Mouse (Mus musculus): ENCODE results near the gene Tectb.
A peak's percentile ranks its signal among the peaks of the same experiment; 100 is the strongest.

Tectb gene

DNA sequence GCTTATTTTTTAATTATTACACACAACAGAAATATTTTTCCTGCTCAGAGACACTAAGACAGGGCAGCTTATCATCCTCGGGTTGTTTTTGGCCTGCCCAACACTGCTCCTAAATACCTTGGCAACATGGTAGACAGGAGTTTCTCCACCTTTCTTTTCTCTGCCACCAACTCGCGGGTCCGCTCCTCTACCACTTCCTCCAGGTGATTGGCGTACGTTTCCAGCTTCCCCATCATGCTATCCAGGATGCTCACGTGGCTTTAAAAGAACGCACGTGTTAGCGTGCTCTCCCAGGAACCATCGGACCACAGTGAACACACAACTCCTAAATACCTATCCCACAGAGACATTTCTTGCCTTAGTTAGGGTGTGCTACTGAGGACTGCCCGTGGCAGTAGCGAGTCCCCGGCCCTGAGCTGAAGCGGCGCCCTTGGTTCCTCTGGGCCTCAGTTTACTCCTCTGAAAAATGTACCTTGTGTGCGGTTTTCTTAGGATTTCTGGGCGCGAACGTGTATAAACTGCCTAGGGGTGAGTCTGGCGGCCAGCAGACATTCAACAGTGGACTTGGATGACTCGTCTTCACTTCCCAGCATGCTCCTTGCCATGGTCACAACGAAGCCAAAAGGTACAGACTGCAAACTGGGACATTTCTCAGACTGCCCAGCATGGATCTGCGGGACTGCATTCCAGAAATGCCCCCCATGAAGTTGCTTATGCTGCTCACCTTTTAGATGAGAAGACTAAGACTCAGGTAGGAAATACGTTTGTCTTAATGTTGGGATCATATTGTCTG, 27.4 kb downstream of the Tectb start:
- DNase-seq (ENCODE audit: low spot score), result no peak

DNA sequence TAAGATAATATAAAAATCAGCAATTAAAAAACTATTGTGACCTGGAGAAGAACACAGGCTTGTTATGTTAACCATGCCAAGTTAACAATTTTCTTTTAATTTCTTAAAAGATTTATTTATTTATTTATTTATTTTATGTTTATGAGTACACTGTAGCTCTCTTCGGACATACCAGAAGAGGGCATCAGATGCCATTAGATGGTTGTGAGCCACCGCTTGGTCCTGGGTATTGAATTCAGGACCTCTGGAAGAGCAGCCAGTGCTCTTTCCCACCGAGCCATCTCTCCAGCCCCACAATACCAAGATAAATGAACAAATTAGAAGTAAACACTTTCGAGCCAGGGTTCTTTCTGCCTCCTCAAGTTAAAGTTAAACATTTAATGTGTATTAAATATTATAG, 28.1 kb downstream of the Tectb start:
- no peak for DNase-seq (ENCODE audit: low spot score)

DNA sequence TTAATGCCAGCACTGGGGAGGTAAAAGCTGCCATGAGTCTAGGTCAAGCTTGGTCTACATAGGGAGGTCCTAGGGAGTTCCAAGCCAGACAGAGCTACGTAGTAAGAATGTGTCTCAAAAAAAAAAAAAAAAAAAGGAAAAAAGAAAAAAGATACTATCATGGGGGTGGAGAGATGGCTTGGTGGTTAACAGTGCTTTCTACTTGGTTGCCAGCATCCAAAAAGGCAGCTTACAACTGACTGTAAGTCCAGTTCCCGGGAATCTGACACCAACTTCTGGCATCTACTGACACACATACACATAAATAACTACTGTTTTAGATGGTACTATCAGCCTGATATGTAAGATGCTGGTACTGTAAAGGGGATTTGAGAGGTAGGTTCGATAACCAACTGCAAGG, 28.6 kb downstream of the Tectb start:
- no peak for DNase-seq (ENCODE audit: low spot score)

DNA sequence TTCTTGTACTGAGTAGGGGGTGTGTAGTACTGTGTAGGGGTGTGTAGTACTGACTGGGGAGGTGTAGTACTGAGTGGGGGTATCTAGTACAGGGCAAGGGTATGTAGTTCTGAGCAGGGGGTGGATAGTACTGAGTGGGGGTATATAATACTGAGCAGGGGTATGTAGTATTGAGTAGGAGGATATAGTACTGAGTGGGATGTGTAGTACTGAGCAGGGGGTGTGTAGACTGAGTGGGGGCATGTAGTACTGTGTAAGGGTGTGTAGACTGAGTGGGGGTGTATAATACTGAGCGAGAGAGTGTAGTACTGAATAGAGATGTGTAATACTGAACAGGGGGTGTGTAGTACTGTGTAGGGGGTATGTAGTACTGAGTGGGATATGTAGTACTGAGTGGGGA, 31.2 kb downstream of the Tectb start:
- no peak for DNase-seq (ENCODE audit: low spot score)

DNA sequence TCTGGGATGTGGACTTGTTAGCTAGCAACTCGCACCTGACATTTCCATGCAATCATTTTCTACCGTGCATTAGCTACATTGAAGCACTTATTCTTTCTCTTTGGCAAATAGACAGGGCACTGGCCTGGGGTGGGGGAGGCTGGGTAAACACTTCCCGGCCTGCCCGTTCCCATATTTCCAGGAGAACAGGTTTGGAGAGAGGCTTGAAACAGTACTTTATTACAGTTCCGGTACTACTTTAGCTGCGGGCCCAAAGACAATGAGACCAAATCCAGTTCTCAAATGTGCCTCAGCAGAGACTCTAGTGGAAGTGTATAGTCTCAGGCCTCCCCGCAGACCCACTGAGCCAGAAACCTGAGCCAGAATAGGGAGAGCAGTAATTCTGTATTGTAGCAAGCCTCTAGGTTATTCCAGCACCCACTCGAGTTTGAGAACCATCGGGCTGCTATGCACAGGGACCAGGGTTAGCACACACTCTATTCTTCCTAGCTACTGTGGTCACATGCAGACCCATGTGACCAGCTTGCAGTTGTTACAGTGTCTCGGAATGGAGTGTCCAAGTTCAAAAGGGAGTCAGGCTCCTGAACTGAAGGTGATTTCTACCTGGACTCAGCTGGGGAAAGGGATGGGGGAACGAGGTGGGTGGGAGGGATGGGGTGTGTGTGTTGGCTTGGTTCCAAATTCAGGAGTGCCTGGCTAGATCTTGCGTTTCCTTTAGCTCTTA, 33.2 kb downstream of the Tectb start:
- DNase-seq (ENCODE audit: low spot score), result peak; percentile 63

DNA sequence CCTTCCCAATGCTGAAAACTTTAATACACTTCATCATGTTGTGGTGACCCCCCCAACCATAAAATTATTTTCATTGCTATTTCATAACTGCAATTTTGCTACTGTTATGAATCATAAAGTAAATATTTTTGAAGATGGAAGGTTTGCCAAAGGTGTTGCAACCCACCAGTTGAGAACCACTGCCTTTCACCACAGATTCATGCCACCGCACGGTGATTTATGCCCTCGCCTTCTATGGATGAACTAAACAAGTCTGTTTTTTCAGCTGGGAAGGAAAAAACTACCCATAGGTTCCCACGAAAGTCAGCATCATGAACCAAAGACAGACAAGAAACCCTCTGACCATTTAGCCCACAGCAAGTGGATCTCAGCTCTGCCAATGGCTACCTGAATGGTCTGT, 36.3 kb downstream of the Tectb start:
- peak; percentile 44 for DNase-seq (ENCODE audit: low spot score)

DNA sequence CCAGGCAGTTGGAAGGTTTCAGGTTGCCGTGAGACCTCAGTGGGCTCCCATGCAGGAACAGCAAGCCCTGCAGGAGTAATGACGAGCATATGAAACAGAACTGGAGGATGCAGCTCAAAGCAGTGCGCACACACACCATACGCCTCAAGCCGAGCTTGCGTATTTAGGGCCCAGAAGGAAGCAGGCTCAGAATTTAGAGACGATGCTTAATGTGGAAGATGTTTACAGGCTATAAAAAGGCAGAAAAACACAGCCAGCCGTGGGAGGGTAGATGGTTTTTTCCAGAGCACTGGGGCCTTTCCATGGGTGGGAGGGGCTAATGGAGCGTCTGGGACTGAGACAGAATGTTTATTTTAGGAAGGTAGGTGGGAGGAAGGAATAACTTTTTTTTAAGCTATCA, 36.8 kb downstream of the Tectb start:
- DNase-seq (ENCODE audit: low spot score), result no peak

DNA sequence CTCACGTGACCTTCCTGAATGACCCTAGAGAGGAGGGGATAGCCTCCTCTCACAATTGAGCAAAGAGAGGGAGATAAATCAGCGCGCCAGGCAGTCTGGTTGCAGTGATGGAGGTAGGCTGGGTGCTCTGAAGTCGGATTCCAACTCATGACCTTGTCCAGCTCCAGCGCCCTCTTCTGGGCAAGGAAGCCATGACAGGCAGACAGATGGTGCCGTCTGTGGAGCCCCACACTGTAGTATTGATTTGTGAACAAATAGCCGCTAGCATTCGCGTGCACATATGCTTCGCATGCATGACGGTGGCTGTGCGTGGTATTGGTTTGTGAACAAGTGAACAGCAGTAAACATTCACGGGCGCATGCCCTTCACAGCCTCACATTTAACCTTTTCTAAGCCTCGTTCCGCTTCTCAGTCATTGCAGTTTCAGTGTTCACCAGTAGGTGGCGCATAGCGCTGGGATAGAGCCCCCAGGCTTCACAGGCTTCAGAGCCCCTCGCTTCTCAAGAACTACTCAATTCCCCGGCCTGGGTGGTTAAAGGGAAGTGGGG, 37.7 kb downstream of the Tectb start:
- DNase-seq (ENCODE audit: low spot score), result peak; percentile 86

DNA sequence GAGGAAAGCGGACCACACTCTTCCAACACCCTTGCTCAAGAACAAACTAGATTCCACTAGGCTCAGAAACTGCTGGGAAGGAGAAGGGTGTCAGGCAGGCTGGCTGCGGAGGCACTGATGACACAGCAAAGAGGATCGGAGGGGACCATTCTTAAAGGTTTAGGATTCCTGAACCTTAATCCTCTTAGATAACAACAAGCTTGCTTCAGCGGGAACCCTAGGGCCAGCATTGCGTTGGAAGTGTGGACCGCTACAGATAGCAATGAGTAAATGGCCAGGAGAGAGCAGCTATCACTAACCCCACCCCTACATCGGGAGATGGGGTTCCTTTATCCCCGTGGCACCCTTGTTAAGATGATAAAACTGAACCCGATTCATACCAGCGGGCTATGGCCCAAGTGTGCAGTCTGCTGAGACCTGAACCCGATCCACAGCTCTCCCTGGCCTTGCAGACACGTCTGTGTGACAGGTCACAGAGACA, 38.2 kb downstream of the Tectb start:
- peak; percentile 11 for DNase-seq (ENCODE audit: low spot score)

DNA sequence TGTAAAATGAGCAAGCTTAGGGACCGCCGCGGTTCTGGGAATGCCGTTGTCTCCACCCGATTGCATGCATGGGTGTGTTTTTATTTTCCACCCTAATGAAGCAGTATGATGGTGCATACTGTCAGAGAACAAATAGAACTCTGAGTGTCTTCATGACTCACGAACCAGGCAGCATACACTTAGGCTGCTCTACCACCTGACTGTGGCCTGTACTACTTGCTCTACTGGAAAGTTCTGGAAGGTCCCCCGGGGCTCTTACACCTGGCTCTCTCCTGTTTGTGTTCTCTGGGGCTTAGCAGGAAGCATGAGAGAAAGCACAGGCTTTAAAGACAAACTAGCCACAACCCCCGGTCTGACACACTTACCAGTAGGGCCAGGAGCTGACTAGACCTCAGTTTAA, 38.8 kb downstream of the Tectb start:
- DNase-seq (ENCODE audit: low spot score), result peak; percentile 52

DNA sequence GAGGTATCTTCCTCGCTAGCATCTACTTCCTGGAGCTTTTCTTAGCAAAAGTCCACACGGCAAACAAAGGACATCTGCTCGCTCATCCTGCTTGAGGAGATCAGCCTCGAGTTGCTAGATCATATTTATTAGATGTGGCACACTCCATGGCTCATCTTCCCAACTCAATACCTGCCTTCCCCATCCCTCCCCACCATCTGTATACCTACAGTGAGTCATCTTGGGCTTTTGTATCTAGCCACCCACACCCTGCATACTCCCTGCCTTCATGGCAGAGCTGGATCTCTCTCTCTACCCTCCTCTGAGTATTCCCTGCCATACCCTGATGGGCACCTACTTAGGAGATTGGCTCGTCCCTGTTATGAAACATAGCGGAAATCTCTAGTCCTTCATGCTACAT, 40.7 kb downstream of the Tectb start:
- DNase-seq (ENCODE audit: low spot score), result no peak

DNA sequence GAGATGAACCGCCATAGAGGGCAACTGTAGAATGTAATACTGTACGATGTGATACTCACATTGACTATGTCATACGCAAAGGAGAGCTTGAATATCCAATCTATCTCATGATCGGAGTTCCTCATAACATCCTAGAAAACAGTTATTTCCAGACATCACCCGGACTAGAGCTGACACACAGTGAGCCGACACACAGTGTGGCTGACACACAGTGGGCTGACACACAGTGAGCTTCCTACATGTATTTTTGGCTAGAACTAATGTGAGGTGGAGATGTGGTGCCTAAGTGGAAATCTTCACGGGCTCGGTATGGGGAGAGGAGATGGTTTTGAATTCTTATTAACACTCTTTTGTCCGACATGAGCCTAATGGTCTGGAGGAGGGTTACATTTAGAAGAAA, 41.7 kb downstream of the Tectb start:
- no peak for DNase-seq (ENCODE audit: low spot score)

DNA sequence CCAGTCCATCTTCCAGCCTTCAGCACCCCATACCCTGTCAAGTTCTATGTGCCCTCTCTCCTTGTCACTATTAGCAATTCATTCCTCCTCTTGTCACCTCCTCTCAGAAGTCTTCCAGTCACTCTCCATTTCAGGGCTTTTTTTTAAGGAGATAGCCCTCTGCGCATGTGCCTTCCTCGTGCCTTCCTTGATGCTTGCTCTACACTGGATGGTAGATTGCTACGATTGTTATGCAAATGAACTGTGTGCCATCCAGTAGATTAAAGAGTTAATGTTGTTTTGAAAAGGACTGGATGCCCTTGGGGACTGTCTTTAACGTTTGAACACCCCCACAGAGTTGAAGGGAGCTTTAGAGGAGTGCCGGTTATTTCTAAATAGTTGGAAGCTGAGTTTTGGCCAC, 46.1 kb downstream of the Tectb start:
- no peak for DNase-seq (ENCODE audit: low spot score)

DNA sequence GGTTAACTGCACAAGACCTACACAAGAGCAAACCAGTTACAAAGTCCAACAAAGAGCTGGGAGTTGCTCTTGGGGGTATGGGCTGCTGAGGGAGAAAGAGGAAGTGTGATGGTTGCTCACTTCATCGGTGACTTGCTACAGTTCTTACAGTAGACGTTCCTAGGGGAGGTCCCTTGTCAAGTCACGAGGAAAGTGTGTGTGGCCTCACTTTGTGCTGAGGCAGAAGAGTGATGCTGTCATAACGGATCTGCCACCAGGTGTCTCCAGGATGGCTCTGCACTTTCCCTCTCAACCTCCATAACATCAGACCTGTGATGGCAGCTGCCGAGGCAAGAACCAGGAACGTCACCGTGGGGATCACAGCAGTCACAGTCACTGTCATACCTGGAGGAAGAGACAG, 46.6 kb downstream of the Tectb start:
- DNase-seq (ENCODE audit: low spot score), result no peak

DNA sequence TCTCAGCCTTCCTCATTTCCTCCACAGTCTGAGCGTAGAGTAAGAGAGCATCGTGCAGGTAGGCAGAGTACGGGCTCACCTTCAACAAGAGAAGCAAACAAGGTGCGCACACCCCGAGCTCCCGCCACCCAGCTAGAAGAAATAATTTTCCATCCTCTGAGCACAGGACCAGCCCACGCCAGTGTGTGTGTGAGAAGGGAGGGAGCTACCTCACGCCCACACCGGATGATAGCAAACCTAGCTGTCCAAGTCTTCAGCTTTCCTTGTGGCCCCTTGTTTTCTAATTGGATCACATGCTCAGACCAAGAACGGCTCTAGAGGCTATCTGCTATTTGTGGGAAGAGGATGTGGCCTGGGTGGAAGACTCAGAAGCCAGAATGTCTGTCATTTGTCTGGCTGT, 50.5 kb downstream of the Tectb start:
- DNase-seq (ENCODE audit: low spot score), result no peak

DNA sequence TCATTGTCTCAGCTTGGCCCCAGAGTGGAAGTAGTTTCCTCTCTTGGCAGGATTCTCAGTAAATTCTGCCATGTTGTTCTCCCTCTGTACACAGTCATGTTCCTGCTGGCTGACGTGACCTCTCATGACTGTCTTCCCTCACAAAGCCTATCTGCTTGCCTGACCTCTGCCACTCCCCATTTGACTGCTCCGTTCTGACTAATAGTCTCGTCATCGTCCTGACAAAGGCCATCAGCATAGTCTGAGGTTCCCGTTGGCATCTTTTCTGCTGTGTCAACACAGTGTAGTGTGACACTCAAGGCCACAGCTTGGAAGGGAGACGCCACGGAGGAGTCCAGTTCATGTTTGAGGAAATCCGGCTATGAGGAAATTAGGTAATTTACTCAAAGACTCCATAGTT, 51.6 kb downstream of the Tectb start:
- peak; percentile 53 for DNase-seq (ENCODE audit: low spot score)

DNA sequence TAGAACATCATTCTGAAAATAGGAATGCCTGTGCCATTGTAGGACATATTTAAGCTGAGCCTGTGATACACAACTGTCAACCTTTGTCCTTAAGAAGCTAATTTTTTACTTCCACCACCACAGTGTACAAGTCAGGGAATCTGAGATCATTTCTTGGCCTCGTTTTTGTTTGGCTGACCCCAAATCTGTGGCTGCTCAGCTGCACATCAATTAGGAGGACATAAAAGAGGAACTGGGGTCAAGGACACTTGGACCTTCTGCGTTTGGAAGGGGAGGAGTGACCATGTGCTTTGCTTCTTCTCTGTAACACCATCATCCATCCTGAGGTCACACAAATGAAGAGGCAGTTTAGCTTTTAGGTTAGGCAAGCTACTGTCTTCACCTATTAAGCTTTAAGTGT, 55.5 kb downstream of the Tectb start:
- DNase-seq (ENCODE audit: low spot score), result no peak

DNA sequence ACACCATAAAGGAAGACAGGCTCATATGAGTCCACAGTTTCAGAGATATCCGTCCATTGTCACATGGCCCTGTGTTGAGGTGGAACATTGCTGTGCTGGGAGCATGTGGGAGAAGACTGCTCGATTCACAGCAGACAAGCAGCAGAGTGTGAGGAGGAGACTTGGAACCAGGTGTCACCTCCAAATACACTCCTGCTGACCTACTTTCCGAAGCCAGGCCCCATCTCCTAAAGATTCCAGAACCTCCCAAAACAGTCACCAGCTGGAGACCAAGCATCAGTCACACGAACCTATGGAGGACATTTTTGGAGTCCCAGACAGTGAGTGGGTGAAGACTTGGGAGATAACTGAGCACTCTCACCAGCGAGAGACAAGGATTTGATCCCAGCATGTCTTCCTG, 56.0 kb downstream of the Tectb start:
- DNase-seq (ENCODE audit: low spot score), result no peak

DNA sequence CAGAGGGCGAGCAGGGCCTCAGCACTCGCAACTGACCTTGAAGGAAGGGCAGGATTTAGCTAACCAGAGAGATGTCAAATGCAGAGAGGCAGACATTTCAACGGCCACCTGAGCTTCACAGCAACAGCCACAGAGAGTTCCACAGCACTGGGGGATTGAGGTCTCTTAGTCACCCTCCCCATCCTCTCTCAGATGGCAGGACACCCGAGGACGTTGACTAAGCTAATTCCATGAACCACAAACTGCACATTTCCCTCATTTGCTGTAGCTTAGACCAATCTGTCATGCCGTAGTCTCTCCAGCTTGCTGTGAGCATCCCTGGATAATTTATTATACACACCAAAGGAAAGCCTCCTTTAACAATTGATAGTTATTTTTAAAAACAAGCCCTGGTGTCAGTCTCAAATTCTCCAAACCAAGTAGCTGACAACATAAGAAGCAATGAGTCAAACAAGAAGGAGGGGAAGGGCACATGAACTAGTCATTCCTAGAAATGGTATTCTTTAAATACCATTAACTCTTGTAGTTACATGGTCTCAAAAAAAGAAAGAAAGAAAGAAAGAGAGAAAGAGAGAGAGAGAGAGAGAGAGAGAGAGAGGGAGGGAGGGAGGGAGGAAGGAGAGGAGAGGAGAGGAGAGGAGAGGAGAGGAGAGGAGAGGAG, 59.4 kb downstream of the Tectb start:
- no peak for DNase-seq (ENCODE audit: low spot score)

DNA sequence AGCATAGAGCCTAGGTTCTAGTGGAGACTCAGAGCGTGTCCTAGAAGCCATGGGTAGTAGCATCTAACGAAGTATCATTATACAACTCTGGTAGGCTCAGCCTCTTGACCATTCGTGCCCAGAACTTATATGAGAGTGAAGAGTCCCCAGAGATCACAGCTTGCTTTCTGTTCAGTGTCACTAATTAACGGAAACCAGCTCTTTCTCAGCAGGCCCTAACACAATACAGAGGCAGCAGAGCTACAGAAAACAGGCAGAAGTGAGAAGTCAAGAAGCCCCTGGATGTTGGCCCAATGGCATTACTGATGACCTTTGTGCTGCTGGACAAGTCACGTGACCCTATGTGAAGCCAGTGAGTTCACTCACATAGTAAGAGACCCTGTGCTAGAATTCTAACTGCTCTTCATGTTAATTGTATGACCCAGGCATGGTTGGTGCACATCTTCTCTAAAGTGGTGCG, 60.7 kb downstream of the Tectb start, which contains the start of gene Gucy2g:
Gucy2g (minus strand) TSS at position 51 of the 460 bp plus-strand sequence.
- no peak for DNase-seq (ENCODE audit: low spot score)

DNA sequence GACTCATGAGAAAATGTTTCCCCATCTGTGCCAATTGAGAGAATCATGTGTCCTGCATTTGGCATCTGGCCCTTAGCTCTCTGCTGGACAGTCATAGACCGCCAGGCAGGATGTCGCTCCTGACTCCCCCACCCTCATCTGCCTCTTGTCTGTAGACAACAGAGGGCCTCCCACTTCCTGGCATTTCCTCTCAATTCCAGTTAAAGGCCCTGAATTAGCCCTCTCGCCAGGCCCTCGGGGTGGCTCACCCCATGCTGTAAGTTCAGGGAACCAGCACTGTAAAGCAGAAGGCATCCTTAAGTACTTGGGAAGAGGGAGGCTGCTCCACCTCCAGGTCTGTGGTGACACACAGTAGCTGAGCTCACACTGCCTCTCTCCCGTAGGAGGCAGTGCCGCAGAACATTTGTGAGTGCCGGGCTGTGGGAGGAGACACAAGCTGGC, 64.3 kb downstream of the Tectb start:
- DNase-seq (ENCODE audit: low spot score), result peak; percentile 37
